Mouse (Mus musculus) retina, embryonic 14.5 days (tissue): Measurements from ENCODE around the gene Dusp1.

ENCODE experiments used
- DNase-seq: peaks from one replicate; pipeline ENCODE4 v3.0.0-alpha.2; 2015; ENCODE audit warnings: low spot score

Dusp1 gene

DNA sequence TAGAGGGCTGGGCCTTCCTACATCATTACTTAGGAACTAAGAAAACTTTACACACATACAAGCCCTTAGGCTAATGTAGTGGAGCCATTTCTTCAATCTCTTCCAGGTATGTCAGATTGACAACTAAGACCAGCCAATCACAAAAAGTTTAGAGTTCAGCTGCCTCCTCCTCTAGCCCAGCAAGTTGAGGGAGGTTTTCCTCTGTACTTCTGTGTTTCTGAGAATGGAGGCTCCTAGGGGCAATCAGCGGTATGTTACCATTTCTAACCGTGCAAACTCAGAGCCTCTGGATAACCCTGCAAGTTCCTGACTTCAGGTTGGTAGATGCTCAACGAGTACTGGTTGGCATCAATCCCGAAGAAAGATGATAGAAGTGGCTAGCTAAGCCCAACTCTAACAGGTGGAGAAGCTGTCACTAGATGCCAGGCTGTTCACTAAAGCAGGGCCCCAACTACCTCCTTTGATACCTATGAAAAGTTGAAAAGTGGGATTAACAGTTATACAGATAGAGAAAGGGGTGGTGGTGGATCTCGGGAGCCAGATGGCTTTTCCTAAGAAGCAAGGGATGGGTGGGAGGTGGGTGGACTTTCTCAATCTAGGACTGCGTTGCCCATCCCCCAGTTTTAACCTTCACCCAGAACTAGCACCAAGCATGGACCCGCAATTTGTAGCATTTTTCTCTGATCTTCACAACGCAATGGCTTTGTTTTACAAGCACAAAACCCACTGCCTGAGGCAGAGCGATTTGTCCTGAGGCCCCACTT is 1.2 kb downstream of the Dusp1 start:
- DNase-seq, result no peak

DNA sequence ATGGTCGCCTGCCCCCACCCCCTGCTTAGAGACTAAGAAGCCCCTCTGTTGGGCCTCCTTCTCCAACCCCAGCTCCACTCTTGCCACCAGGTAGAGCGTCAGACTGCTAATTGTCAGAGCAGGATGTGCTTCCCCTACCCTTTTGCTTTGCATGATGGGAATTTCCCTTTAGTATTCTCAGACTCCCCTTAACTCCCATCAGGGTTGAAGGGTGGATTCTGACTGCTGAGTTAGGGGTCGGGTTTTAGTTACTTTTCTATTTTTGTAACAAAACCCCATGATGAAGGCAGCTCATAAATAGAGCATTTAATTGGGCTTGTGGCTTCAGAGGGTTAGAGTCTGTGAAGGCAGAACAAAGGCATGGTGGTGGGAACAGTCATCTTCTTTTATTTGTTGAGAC is 8.9 kb downstream of the Dusp1 start:
- DNase-seq, result no peak

DNA sequence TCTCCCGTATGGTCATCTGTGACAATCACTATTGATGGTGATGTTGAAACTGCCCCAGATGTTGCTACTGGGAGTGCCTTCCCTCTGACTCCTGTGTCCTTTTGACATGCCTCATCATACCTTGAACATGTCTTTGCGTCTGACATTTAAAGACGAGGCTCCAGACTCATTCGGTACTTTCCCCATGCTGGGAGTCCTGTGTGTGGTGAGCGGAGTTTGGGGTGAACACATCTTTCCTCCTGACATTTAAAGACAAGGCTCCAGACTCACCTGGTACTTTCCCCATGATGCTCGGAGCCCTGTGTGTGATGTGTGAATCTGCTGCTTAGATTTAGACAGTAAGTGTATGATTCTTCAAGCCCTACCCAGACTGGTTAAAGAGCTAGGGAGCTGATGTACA is 10.8 kb downstream of the Dusp1 start:
- no peak for DNase-seq

DNA sequence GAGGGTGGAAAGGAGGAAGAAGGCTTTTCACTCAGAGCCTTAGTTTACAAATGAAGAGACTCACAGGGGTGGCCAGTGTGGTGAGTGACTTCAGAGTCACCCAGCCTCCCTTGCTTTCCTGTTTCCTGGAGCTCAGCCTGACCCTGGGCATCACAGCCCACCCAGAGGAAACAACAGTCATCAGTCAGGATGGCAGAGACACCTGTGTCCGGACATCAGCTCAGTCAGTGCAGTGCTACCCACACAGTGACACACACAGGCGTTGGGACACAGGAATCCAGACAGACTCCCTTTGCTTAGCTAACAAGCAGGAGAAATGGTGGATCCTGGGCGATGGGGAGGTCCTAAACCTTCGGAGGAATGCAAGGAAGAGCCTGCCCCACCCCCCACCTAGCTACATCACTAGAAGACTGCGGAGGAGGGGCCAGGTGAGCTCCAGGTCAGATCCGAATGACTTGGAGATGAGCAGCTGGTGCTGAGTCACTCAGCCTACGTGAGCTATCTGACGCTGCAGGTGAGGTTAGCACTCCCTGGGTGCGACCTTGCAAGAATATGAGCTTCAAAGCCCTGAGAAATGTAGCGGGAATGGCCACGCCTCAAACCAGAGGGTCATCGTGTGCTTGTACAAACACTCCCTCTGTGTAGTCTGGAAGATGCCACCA is 12.6 kb downstream of the Dusp1 start:
- DNase-seq, result no peak

DNA sequence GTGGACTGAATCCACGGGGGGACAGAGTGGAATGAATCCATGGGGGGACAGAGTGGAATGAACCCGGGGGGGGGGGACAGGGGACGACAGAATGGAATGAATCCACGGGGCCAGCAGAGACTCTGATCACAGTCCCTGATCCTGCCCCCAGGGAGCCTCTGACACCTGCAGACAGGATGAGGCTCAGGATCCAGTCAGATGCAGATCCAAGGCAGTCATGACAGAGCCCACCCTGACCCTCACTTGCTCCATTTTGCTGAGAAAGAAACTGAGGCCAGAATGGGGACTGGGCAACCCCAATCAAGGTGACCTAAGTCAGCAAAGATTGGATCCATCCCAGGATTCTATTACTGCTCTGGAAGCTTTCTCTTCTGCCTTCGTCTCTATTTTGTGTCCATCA is 13.4 kb downstream of the Dusp1 start:
- no peak for DNase-seq

DNA sequence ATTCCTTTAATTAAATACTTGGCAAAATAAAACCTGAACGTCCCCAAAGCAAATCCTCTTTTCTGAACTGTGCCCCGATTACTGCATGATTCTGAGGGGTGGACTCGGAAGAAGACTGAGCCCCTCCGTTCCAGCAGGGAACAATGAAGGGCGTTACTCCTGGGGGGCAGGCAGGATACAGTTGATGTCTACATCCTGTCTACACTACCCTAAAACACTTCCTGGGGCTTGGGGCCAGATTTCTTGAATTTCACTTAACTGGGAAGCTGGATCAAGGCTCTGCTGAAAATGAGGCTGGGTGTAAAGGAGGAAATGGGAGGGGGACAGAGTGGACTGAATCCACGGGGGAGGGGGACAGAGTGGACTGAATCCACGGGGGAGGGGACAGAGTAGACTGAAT is 14.2 kb downstream of the Dusp1 start:
- no peak for DNase-seq

DNA sequence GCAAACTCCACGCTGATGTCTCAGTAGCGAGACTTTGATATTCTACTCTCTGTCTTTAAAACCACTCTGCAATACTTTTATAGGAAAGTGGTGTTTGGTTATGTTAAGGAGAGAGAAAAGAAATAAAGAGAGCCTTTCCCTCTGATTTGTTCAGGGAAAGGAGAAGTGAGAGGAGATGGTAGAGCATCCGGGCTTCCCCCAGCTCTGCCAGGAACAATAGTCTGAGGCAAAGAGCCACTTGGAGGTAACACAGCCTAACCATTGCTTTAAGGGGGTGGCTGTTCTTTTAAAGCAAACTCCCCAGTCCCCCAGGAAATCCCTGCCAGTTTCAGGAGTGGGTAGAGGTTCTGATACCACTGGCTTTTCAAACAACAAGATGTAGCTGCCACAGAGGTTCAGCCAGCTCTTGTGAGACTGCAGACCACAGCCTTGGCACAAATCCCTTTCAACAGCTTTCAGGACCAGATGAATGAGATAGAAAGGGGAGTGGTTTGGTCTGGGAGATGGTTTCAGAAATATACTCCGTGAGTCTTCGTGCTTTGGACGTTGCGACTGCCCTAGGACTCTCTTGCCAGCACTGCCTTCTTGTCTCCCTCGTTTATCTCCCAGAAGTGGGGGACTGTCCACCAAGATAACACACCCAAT is 17.5 kb downstream of the Dusp1 start:
- DNase-seq, result no peak

DNA sequence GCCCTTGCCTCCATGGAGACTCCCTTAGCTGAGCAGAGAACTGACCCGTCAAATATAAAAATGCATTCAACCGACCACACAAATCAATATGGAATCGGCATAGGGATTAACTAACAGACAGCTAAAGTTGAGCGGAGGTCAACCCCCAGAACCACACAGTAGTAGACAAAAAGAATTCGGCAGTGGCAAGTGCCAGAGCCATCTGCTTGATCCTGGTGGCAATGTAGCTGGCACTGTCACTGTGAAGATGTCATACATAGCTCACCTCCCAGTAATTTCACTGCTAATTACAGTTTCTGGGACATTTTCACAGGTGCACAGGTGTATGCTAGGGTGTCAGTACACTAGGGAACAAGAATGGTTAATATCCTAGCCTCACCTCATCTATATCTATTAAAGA is 21.8 kb downstream of the Dusp1 start:
- DNase-seq, result peak; percentile 25

DNA sequence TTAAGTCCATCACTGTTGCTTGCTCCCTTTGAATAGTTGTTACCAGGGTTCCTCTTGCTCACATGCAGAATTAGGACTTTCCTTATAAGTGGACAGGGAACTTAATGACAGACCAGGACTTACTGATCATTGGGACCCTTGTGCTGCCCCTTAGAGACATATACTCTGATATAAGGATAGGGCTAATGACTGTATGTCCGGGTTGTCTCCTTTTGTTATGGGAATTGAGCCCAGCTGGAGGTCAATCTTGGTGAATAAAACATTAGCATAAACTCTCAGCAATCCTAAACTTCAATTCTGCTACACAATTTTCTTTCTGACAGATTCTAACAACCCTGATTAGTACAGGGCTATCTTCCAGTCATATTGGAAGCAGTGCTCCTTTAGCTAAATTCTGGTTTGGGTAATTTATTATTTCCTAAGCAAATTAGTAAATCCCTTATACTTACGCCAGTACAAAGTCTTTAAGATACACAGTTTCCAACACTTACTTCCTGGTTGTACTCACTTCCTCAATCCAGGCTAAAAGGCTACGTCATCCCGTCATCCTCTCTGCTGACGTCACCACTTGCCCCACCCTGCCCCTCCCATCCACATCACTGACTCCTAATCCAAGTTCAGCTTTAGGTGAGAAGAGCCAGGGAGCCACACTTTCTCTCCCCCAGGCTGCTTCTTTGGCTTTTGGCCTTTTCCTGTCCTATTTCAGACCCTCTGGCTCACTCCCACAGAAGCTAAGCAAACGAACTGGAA is 24.0 kb downstream of the Dusp1 start:
- DNase-seq, result no peak

DNA sequence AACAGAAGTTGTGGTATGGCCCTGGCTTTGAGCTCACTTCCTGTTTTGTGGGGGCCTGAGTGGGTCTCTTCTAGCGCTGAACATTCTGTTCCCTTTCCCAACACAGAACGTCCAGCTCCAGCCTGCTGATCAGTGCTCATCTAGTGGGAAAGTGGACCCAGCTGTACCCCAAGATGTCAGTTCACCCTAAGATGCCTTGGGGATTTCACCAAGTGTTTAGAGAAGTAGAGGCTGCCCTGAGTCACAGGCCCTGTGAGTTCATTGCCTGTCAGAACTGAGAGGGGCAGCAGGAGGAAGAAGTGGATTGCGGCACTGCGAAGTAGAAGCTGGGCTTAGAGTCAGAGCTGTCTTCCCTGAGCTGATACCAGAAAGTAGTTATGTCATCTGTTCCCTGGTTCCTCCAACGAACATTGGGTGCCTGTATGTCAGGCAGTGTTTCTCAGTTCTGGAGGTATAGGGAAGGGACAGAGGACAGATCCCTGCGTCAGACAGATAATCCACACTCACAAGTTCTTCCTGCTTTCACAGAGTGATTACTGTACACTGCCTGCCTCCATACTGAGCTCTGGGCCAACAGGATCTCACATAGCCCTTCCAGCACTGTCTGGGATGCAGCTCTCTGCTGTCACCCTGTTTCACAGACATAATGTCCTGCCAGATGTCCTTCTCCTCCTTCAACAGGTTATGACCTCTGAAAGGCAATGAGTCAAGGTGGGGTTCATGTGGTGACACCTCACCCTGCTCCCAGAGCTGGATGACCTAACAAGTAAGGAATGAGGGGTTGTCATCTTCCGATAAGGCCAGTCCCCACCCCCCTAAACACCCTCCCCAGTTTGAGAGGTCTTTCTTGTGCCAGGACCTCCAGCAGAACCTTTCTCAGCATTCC is 26.4 kb downstream of the Dusp1 start:
- DNase-seq, result no peak

DNA sequence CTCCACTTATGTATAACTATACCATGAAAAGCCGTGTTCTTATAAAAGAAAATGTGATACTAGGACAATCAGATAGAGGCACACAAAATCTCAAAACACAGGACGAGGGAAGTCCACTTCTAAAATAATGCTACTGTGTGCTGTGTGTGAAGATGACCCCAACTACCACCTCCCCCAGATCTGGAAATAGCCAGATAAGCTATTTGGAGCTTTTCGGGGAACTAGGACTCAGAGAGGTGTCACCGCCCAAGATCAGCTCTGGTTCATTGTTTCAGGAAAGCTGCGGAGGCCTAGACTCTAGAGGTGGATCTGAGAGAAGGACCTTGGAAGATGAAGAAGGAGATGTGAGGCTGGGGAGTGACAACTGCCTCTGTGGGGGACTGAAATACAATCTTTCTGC is 27.2 kb downstream of the Dusp1 start:
- DNase-seq, result no peak

DNA sequence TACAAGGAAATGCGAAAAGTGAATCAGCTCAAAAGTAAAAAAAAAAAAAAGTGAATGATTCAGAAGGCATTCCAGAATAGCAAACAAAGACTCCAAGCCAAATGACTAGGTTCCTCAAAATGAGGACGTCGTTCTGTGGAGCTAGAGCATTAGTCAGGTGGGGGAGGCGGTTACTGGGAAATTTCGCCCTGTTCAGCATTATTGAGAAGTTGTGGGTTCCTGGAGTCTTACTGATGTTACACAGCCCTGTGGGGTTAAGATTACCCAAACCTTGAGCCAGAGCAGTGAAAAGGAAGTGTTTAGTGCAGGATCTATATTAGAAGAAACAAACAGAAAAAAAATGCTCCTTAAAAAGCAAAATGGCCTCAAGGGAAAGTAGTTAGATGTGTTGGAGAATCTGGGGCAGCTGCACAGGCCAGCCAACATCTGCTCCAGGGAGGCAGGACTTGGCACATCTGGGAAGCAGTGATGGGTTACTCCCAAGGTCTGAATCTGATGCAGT is 28.0 kb downstream of the Dusp1 start:
- no peak for DNase-seq

DNA sequence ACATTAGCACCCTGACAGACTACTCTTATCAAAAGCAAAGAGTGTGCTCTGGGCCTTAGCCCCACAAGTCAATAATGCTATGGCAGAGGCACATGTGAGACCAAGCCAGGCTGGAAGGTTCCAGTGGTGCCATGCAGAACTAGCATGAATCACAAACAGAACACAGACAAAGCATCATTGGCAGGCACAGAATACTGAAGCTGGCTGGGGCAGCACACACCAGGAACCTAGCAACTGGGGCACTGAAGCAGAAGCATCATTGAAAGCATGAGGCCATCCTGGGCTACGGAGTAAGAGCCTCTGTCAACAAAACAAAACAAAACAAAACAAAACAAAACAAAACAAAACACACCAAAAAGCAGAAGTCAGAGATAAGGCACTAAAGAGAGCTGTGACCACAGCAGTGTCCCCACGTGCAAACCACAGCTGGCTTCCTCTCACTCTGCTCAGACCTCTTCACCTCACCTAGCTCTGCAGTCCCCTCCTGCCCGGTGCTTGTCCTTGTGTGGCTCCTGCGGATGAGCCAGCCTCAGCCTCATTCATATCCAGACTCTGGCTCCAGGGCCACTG is 29.4 kb downstream of the Dusp1 start:
- DNase-seq, result no peak

DNA sequence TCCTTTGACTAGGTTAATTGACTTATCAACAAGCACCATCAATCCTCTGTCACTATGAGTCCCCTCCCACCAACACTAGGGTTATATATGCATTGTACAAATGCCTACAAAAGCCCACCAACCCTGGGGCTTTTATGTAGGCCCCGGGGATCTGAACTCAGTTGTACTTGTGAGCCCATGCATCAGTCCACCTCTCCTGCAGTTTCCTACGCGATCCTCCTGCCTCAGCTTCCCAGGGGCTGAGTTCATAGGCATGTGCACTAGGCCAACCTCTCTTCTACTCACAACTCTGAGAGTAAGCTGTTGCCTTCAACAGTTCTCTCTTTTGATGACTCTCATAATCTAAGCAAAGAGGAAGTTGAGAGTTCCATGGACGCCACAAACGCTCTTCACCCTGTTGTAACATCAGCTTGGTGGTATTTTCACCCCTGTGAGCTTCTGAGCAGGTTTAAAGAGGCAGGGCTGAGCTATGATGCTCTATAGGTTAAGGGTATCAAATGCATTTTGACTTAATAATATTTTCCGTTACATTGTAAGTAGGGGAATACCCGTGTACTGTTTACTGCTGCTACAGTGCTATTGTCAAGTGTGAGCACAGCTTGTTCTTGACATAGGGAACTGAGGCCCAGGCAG is 30.4 kb downstream of the Dusp1 start:
- no peak for DNase-seq

DNA sequence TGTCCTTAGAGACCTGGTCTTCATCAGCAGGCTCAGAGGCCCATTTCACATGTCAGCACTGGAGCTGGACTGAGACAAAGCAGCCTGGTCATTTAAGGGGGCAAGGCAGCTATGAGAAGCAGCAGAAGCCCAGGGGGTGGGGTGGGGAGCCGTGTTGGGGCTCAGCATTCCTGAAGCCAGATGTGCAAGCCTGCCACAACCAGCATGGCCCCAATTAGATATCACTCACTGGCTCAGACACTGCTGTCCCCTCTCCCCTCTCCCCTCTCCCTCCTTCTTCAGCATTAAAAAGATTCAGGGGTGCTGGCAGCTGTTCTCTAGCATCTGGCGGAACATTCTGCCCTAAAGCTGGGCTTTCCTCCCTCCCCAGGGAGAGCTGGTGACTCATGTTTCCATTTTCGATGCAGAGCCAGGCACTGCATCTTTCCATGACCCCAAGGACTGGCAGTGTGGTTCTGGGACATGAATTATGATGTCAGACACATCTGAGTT is 31.3 kb downstream of the Dusp1 start:
- DNase-seq, result no peak

DNA sequence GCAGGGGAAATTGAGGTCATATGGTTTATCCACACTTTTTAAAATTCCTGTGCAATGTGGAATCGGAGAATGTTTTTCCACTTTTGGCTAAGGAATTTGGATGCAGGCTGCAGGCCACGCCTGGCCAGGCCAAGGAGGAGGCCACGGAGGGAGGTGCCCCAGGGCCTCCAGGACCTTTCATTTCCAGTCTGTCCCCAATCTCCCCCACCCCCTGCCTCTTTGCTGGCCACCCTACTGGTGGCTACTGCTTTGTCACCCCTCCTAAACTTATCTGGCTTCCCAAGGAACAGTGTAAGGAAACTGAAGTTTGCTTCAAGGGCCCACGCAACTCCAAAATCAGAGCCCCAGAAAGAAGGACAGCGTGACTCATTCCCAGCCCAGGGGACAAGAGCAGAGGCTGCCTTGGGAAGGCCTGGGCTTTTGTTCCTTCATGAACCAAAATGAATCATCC is 32.1 kb downstream of the Dusp1 start:
- DNase-seq, result no peak

DNA sequence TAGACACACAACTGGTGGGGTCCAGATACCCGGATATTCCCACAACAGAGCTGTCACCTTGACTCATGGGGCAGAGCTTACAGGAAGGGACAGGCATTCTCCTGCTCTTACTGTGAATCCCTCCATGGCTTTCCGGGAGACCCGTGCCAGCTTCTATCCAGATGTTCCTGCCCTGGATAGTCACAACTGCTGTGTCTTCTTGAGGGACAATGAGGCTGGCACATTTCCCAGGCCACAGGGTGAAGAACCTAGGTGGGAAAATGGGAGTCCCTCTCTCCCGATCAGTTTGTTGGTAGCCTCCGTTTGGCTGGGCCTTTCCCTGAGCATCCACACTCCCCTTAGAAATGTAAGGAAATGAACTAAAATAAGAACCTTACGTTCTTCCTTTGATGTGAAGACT is 33.2 kb downstream of the Dusp1 start:
- no peak for DNase-seq

DNA sequence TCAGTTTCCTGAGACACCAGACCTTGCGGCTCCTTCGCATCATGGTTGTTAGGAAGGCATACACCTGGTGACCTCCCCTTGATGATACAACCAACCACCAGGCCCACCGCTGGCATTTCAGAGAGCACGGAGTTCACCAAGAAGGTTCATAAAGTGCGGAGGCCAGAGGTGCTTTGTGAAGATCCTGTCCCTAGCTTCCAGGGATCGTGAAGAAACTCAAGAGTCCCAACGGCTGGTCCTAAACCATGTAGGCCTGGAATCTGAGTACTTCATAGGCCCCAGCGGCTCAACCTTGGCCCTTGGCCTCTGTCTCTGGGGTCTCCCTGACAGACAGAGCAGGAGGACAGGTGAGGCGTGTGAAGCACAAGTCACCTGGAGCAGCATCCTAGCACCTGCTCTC is 34.6 kb downstream of the Dusp1 start:
- DNase-seq, result no peak

DNA sequence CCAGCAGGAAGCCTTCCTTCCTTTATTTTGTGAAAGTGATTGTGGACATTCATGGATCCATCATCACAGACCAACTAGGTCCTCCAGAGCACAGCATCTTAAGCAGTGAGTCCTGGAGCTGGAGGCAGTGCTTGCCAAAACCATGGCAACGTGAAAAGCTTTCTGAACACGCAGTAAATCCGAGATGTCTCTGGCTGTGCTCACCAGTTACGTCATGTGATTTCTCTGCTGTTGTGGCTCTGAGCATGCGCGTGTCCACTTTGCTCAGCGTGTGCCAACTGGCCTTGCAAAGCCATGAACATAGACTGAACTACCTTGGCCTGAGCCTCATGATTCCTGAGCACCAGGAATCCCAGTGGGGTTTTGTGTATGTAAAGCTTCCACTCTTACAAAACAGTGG is 36.6 kb downstream of the Dusp1 start:
- DNase-seq, result no peak

DNA sequence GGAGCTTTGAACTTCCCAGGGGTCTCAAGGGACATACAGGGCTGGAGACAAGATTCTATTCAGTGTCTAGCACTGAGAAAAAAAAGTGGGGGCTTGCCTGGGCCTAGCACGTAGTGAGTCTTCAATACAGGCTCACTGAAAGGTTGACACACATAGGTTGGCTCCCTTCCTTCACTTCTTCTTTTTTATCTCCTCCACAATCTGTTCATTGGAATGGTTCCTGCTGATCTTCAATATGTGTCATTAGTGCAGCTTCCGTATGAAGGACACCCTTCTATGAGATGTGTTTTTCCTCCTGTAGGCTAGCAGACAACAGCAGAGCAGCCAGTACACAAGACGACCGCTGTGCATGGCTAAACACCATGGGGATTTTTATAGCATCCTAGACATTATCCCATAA is 37.1 kb downstream of the Dusp1 start:
- DNase-seq, result no peak
